Mouse (Mus musculus) small intestine, adult 2 months (tissue): Measurements from ENCODE around the gene Grm7.

ENCODE experiments used
- CTCF ChIP-seq: fragments of 200-500 bp; IDR thresholded peaks from 2 replicates; pipeline ENCODE4 v1.5.1; 2012; ENCODE audit warnings: low read depth, mild to moderate bottlenecking, control low read depth, inconsistent platforms, low read length, moderate library complexity, mixed read lengths; ENCODE audit not compliant: insufficient replicate concordance, insufficient read length; ENCODE audit errors: extremely low read depth
- POLR2A ChIP-seq: fragments of 200-500 bp; IDR thresholded peaks from 2 replicates; pipeline ENCODE4 v1.6.1; 2012; ENCODE audit warnings: low read depth, mild to moderate bottlenecking, control low read depth, inconsistent platforms, low read length, moderate library complexity

DNA sequence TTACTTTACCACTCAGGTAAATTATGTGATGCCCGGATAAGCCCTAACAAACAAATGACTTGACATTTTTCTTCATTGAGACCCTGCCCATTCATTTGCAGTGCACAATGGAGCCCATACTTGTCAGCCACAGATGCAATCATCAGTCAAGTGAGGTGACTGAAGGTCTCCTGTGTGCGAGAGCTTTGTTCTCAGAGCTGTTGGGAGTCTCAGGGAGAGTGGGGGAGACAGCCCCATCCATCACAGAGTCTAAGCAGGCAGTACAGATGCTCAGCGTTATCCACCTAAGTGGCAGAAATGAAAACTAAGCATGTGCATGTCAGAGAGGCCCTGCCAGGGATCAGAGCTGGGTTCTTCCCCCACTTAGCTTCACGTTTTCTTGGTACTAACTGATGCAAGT, 631.3 kb downstream of the Grm7 start:
- TF ChIP-seq POLR2A (no peak), CTCF (no peak)
